Mouse (Mus musculus): Measurements from ENCODE around the gene Thoc3.

The Thoc3 gene

GRCm38 (mm10) chr13:54443693-54444092 lies 25.0 kb downstream of the Thoc3 start:
- DNase-seq (ENCODE audit: low read depth, low spot score) = no peak

DNA sequence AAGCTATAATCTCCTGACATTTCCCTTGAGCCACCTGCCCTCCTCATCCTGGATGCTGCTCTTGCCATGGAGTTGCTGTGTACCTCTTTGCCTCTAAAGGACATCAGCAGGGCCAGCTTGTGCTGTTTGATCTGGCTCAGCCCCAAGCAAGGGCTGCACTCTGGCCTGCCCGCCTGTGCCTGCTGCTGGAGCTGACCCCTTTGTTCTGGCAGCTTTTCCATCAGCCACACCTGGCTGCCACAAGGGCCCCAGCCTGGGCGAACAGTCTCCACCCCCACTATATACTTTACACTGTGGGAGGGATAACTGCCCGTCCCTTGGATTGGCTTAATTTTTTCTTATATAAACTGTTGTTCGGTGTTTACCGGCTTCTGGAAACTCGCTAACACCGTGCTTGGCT lies 28.7 kb downstream of the Thoc3 start:
- DNase-seq (ENCODE audit: low read depth, low spot score) = no peak

- no peak for DNase-seq (ENCODE audit: low read depth, low spot score)
Observed at GRCm38 (mm10) chr13:54438814-54439213, 29.8 kb downstream of the Thoc3 start.

DNA sequence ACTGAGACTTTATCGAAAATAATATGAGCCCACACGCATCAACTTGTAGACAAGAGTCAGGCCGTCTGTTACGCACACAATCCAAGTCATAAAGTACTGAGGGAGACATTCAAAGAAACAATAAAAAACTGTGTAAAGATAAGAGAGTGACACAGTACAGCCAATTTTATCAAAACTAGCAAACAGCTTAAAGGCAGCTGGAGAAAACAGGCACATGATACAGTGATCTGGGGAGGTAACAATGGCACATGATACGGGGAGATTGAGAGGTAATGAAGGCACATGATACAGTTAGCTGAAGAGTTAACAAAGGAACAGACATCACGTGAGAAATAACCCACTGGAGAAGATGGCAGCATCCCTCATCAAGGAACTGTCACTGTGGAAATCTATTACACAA lies 31.6 kb downstream of the Thoc3 start:
- DNase-seq (ENCODE audit: low read depth, low spot score) = no peak

- DNase-seq (ENCODE audit: low read depth, low spot score) = no peak
Observed at GRCm38 (mm10) chr13:54436666-54437065, 32.0 kb downstream of the Thoc3 start.

- no peak for DNase-seq (ENCODE audit: low read depth, low spot score)
Observed at GRCm38 (mm10) chr13:54431161-54431560, 37.5 kb downstream of the Thoc3 start.

DNA sequence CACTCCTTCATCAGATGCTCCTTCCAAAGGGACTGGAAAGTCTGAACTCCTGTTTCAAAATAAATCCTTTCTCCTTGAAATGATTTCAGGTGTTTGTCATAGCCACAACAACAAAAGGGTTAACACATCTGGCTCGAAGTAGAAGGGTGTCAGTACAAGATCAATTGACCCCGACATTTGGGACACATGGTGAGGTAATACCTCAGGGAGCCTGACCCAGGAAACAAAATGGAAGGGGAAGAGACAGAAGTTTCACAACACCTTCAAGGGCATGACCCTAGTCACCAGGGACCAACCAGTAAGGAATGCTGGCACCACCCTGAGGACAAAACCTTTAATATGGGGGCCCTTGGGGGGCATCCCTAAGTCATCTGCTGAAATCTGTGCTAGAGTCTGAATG lies 38.6 kb downstream of the Thoc3 start:
- DNase-seq (ENCODE audit: low read depth, low spot score) = no peak

DNA sequence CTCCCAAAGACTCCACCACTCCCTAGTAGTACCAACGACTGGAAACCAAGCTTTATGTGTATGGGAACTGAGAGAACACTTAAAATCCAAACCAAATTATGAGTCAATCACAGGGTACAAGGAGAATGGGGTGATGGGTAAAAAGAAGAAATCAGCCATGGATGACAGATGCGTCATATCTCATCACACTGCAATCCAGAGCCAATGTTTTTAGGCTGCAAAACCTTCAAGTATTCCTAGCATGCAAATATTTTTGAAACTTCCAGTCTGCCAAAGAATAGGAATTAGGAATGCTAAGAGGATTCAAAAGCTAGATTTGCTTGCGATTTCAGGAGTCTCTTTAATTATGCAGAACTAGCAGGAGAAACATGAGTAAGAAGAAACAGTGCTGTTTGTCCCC lies 39.9 kb downstream of the Thoc3 start:
- DNase-seq (ENCODE audit: low read depth, low spot score) = no peak

- no peak for DNase-seq (ENCODE audit: low read depth, low spot score)
Observed at GRCm38 (mm10) chr13:54426781-54427655, 41.6 kb downstream of the Thoc3 start.

DNA sequence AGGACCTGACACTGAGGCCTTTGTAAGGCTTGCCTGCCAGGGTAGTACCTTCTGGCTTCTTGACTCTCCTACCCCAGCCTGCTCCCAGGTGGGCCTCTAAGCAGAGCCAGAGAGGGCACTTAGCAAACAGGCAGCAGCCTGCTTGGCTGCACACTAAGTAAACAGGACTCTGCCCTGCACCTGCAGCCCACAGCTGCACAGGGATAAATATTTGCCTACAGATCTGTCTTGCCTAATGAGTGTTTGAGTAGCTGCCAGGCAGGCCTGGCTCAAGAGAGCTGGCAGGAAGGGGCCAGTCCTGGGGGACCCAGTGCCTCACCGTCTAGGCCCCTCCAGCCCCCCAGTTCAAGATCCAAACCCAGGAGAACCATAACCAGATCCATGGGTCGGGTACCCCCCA lies 43.4 kb downstream of the Thoc3 start:
- no peak for DNase-seq (ENCODE audit: low read depth, low spot score)

DNA sequence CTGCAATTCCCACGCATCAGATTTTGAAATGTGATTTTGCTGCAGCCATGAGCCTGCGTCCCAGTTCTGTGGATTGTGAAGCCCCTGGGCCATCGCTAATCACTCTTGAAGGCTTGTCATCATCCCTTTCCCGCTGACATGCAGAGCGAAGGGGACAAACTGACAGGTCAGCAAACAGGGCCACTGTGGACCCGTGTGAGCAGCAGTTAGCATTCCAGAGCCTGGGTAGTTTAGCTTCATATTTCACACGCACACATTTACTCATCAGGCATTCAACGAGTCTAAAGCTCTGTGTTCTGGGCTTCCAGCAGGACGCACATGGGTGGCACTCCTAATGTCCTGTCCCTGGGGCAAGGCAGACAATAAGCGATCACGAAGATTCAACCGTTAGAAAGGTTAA lies 48.4 kb downstream of the Thoc3 start:
- DNase-seq (ENCODE audit: low read depth, low spot score) = no peak

GRCm38 (mm10) chr13:54418781-54419327 lies 49.8 kb downstream of the Thoc3 start:
- DNase-seq (ENCODE audit: low read depth, low spot score) = no peak

DNA sequence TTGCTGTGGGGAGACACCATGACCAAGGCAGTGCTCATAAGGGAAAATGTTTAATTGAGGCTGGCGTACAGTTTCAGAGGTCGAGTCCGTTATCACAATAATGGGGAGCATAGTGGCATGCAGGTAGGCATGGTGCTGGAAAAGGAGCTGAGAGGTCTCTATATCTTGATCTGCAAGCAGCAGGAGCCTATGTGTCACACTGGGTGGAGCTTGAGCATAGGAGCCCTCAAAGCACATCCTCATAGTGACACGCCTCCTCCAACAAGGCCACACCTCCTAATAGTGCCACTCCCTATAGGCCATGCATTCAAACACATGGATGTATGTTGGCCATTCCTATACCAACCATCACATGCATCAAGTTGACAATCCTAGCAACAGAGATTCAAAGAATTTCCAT lies 53.6 kb downstream of the Thoc3 start:
- DNase-seq (ENCODE audit: low read depth, low spot score) = no peak

GRCm38 (mm10) chr13:54412721-54413120 lies 55.9 kb downstream of the Thoc3 start:
- DNase-seq (ENCODE audit: low read depth, low spot score) = no peak

- DNase-seq (ENCODE audit: low read depth, low spot score) = no peak
Observed at GRCm38 (mm10) chr13:54412236-54412635, 56.4 kb downstream of the Thoc3 start.

DNA sequence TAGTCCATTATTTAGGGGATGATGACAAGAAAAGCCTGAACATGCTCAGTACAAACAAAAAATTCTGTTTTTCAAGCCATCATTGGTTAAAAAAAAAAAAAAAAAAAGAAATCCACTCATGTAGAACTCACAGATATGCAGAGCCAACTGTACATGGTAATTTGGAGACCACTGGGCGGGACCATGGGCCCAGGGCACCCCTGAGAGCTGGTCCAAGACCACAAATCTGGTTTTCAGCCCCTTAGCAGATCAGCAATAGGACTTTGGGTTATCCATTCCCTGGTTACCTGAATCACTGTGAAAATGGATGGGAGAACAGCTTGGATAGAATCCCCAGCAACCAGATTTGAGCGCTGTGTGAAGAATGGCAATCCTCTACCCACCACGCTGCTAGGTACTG lies 57.0 kb downstream of the Thoc3 start:
- no peak for DNase-seq (ENCODE audit: low read depth, low spot score)
